Mouse (Mus musculus): Measurements from ENCODE around the gene Large1.
"Not testable (repeated sequence)": the region's sequence is repeated elsewhere in the genome, so short reads cannot be mapped to it uniquely, and the experiment has no call there.

The Large1 gene

DNA sequence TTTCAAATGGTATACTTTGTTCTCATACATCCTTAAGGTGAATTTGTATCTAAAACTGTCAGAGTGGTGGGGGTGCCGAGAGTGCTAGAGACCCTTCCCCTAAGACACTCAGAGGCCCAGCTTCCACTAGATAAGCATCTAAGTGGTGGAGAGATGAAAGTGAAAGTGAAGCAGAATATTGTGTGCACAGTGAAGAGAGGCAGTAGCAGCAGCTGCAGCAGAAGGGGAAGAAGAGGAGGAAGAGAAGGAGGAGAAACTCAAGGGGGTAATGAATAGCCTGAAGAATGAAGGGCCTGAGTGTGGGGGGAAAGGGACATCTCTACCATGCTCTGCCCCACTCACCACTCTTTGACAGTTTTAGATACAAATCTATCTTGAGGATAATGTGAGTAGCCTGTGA is 191.8 kb downstream of the Large1 start:
- no peak for DNase-seq

DNA sequence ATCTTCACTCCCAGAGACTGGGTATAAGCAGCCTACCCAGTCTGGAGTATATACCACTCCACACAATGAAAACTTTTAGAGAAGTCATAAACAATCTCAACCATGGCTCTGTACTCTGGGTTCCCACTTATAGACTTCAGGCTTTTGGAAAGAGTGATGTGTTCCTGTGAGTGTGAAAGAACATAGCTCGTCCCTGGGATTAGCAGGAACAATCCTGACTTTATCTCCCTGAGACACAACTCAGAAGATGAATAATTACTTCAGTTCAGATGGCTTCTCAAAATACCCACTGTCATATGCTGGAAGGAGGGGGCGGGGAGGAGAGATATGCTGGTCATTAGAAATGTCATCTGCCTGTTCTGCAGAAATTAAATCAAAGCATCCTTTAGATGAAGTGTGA is 192.4 kb downstream of the Large1 start:
- DNase-seq, result no peak

DNA sequence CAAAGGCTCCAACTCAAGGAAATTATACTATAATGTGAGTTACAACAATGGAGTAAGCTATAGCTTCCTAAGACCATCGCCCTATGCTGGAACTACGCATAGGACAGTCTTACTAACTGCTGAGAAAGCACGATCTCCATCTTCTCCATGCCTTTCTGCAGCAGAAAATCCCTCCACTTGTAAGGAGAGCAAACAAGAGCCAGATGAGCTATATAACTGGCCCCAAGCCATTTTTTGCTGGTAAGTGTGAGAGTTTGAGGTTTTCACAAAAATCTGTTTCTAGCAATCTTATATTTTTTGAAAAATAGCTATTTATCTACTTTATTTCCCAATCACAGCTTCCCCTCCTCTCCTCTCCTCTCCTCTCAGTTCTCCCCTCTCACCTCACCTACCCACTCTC is 206.1 kb downstream of the Large1 start:
- DNase-seq, result no peak

DNA sequence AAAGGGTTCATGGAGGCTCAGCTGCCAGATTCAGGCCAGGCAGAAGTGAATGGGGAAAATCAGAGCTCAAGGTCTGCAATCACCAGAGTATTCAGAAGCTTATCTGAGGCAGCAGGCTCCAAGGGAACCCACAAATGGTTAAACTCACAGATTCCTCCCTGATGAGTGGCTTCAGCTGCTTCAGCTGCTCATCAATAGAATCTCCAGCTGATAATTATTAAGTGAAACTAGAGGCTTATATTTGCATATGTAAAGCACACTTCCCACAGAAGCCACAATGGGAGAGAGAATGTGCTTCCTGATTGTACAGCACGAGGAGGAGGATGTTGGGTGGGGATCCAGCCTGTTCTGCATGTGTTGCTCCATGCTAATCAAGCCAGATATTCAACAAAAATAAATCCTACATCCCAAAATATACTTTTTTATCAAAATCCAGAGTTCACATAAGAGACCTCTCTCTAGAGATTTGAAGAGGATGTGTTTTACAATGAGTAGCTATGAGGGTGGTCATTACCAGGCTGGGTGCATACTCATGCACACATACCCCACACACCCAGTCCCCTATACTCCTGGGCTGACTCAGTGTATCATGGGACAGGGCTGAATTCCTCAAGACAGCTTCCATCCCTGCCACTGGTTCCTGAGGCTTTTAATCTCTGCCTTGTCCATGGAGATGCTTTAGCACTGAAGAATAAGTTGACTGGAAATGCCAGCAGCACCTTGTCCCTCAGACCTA is 210.5 kb downstream of the Large1 start:
- no peak for DNase-seq

DNA sequence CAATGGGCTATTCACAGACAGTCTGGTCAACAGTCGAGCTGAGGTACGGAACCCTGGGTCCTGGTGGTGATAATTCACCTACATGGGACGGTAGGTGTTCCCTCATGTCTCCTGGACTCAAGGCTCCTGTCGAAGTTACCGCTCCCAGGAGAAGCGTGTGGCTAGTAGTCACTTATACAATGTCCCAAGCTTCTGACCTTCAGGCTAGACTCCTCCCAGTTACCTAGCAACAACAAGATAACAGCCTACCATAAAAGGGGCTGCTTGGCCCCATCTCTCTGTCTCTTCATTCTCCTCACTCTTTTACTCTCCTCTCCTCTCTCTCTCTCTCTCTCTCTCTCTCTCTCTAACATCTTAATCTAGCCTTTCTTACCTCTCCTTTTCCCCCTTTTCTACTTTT is 217.9 kb downstream of the Large1 start:
- no peak for DNase-seq

DNA sequence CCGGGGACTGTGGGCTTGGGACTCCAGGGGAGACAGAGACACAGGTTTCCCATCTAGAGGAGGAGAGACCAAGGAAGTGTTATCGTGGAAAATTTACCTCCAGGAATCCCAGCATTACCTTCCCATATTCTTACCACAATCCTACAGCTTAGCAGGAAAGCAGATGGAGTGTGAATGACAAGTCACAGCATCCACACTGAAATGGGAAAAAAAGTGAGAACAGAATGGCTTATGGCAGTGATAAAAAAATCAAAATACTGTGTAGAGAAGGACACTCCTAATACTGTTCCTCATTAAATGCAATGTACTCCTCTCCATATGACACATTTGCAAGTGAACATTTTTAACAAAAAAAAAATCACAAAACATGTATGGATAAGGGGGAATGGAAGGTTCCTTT is 221.3 kb downstream of the Large1 start:
- DNase-seq, result no peak

DNA sequence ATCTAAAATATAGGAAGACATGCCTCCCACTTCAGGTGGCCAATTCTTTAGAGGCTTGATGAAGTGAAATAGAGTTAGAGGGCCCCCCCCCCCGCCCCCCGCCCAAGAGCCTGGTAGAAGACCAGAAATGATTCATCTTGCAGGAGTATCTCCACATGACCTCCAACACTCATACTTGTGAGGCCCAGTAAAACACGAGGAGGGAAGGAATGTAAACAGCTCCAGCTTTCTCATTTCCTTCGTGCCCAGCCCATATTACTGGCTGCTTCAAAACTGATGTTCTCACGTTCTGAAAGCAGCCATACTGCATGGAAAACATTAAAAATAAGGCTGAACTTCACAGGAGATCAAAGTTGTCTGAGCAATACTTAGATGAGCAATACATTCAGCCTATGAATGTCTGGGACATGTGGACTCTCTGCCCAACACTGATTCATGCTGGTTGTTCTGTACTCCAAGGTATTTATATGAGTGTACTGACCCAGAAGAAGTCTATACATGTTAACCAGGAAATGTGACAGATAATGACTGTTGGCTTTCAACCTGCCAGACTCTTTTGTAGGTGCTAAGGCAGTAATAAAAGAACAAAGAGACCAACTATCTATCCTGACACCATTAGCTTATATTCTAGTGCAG is 229.4 kb downstream of the Large1 start:
- no peak for DNase-seq

DNA sequence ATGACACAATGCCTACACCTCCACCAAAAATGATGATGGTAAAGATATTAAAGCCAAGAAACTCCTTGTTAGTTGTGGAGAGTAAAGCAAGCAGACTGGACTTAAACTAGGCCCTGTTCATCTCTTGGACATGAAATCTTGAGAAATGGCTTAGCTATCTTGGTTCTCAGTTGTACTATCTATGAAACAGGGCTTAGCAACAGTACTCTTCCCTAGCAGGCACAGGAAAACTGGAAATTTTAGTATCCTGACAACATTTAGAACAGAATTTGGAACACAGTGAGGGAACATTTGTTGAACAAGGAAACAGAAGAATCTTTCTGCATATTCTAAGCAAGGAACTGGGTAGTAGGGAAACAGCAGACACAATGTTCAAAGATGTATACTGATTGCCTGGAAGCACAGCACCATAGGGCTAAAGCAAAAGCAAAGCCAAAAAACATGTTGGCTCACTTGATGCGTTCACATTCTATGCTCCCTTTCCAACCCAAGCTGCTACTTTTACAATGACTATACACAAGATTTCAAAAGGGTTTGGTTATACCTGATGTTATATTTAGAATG is 240.9 kb downstream of the Large1 start:
- DNase-seq, result no peak

DNA sequence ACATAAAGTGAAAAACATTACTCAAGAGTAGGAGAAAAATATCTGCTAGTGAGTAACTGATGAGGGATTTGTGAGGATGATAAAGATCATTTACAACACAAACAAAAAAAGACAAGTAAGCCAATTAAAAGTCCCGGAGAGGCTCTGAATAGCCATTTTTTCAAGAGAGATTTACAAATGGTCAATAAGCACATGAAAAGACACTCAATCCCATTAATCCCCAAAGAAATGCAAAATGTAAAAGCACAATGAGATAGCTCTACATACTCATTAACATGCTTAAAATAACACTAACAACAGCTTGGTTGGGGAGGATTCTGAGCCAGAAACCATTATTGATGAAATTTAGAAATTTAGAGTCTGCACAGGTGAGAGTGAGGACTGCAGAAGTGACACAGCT is 249.3 kb downstream of the Large1 start:
- no peak for DNase-seq

DNA sequence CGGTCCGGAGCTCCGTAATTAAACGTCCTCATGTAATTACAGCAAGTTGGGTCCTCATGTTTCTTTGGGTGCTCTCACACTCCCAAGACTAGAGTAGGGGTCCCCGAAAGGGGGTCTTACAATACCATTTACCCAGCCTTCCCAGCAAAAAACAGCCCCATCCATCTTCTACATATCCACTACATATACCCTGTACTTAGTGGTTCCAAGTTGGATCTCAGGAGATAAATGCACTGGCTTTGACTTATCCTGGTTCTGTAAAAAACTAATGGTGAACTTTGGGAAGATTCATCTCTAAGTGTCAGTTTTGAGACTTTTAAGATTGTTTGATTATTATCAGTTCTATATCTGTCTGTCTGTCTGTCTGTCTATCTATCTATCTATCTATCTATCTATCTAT is 252.3 kb downstream of the Large1 start:
- DNase-seq, result no peak

DNA sequence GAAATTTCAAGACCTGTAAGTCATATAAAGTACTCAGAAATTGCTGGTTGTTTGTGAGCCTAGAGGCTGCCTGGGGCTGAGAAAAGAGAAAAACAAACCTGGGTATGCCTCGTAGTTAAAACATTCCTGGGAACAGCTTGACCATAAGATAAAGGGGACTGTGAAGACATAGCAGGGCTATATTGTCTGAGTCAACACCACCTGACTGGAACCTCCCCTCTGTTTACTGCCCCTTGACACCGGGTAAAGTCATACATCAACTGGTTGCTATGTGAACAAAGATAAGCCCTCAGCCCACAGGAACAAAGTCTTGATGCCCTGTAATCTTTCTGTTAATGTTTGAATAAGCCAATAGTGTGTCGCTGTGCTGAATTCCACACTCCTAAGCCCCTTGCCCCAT is 252.7 kb downstream of the Large1 start:
- DNase-seq, result not testable (repeated sequence)

DNA sequence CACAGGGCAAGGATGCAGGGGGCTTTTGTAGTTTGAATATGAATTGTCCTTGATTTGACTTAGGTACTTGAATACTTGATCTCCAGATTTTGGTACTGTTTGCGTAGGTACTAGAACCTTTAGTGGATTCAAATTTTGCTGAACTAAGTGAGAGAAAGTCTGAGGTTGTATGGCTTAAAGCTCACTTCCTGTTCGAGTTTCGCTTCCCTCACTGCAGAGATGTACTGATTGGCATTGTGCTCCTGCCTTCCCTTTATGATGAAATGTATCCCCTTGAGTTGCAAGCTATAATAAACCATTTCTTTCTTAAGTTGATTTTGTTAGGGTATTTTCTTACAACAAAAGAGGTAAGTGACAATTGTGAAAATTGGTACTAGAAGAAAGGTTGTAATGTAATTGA is 253.8 kb downstream of the Large1 start:
- no peak for DNase-seq

DNA sequence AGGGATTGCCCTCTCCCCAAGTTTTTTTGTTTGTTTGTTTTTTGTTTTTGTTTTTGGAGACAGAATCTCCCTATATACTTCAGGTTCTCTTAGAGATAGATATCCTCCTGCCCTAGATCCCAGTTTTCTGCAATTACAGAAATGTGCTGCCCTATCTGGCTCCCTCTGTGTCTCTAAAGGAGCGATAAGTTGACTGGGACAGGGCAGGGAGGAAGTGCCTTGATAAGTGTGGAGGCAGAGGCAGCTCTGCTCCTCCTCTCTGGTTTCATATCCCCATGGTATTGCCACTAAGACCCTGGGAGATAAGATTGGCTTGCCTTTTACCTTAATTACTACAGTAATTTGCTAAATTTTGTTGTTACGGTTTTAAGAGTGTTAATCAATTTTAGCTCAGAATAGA is 256.4 kb downstream of the Large1 start:
- DNase-seq, result no peak

DNA sequence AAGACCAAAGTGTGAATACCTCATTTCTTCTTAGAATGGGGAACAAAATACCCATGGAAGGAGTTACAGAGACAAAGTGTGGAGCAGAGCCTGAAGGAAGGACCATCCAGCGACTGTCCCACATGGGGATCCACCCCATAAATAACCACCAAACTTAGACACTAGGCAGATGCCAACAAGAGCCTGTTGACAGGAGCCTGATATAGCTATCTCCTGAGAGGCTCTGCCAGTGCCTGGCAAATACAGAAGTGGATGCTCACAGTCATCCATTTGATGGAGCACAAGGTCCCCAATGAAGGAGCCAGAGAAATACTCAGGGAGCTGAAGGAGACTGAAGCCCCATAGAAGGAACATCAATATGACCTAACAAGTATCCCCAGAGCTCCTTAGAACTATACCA is 275.6 kb downstream of the Large1 start:
- not testable (repeated sequence) for DNase-seq

DNA sequence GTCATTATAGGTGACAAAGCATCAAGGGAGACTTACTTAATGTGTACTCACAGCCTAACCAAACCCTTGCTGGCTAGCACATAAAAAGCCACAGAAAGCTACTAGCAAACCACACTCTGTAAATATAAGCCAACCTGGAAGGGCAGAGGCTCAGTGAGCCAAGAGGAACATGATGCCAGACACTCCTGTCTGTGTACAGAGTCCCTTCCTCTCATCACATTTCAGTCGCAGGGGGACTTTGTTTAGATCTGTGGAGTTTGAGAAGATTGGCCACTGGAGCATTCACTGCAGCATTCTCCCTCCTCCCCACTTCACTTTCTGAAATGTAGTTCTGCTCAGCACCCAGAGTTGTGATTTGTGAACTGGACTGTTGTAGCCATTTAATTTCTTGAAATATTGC is 291.9 kb downstream of the Large1 start:
- DNase-seq, result no peak

DNA sequence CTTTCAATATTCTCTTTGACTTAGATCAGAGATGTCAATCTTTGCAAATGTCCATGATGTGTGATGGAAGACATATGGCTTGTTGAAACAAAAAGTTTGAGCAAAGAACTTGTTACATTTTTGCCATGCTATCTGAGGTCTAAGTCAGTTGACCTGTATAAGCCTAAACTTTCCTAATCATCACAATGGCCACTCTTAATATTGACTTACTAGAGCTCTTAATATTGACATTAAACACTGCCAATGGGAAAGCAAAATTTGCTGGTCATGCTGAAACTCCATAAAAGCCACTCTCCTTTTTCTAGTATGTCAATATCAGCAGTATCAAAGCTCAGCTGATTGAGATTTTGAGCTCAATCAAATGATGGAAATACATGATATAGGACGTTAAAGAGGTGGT is 298.6 kb downstream of the Large1 start:
- DNase-seq, result no peak

DNA sequence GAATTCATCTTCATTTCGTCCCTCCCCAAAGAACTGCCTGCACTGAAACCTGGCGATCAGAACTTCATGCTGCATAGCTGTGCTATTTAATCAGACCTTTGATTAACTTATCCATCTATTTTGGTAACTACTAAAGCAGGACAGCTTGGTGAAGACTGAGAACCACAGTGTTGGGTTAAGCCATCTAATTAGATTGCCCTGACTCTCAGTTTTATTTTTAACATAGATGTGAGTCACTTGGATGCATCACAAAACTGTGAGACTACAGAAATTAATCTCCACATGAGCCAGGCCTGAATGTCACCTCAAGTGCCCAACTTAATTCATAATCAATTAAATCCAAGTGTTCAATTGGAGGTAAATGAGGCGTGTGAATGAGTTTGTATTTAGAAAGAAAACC is 299.5 kb downstream of the Large1 start:
- no peak for DNase-seq

DNA sequence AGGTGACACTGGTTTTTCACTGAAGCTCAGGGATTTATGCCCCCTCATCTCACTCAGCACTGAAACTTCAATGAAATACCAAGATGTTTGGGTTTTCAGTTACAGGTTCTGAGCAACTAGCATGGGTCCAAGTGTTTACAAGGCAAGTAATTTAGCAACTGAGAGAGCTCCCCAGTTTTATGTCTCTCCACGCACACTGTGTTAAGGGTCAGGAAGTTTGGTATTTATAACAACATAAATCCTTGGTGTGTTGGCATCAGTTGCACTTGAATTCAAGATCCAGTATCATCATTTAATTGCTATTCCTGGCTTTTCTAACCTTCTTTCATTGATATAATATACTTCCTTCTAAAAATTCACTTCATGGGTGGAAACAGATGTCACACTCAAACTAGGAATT is 300.9 kb downstream of the Large1 start:
- no peak for DNase-seq

DNA sequence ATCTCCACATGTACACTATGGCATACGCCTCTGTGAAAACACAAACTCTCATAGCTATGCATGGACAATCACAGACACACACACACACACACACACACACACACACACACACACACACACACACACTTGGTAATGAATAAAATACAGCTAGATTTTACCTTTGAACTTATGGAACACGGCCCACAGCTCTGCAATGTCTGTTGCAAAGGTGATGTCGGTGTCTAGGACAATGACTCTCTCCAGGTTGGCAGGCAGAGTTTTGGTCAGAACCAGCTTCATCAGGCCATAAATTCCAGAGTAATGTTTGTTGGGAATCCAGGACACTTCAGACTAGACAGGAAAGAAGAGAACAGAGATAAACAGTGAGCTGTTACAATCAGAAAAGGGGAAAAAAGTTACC is 305.2 kb downstream of the Large1 start:
- no peak for DNase-seq

DNA sequence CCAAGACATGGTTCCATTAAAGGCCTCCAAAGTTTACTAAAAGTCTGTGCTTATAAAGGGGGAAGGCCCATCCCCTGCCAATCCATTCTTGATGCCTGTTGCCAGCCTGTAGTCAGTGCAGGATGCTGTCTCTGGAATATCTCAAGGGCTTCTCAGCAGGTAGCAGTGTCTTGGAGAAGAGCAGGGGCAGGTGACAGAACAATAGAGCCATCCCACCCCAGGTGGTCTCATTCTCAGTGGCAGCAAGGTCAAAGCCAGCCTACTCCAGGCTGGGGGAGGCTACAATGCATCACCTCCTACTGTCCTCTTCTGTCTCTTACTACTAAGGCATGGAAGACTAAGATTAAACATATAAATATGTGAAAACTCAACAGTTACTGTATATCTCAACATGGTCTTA is 323.6 kb downstream of the Large1 start:
- no peak for DNase-seq

DNA sequence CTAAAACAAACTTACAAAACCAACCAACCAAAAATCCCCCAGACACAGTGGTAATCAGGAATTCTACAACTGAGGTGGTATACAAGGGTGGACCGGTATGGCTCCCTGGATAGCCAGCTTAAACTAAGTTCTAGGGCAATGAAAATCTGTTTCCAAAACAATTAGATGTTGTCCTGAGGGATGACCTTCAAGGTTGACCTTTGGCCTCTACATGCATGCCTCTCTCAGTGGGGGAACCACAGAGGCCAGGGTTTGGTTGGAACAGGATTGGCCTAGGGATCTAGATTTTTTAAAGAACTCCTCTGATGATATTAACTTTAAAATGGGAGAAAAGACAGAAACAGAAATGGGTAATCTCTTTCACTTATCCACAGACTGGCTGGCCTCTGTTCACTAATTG is 335.1 kb downstream of the Large1 start:
- DNase-seq, result no peak

DNA sequence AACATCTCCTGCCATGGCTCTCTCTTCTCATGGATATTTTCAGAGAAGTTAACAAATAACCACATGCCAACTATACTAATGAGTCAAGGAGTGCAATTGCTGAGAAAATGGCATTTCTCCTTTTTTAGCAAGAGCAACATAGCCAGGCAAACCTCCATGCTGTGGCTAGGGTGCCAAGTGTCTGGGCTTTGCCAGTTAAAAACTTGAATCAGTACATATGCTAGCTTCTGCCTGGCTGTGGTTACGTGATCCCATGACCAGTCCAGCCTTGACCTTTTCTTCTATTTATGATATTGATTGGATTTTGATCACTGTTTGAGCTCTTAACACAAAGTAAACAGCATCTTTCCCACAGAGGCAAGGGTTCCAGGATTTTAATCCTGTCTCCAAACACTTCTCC is 335.7 kb downstream of the Large1 start:
- no peak for DNase-seq

DNA sequence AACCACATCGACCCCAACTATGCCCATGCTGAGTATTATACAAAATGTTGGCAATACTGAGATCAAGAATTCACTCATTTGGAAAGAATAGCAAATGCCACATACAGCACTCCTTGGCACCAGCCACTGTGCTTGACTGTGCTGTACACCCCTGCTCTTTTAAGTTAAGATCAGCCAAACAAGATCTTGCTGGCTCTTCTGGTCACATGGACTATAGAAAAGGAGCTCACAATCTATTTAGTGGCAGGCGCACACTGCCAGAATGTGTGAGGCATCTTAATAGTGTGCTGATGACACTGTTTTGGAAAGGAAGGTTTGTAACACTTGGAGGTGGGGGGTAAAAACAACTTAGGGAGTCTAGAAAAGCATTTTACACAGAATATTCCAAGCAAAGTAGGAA is 337.0 kb downstream of the Large1 start:
- DNase-seq, result no peak

DNA sequence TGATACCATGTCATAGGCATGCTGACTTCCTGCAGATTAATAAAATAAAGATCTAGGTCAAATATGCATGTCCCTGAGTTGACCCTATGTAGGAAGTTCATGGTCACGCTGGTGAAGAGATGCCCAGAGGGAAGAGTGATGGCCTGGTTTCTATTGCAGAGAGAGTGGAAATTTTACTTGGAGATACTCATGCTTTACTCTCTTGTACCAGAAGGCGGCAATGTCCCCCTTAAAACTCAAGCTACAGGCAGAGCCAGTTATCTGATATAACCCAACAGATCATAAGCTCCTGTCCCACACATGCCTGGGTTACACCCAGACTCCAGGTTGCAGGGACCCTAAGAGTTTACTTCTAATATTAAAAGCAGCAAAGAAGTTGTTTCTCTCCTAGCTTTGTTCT is 345.9 kb downstream of the Large1 start:
- peak; percentile 10 to 23 for DNase-seq

DNA sequence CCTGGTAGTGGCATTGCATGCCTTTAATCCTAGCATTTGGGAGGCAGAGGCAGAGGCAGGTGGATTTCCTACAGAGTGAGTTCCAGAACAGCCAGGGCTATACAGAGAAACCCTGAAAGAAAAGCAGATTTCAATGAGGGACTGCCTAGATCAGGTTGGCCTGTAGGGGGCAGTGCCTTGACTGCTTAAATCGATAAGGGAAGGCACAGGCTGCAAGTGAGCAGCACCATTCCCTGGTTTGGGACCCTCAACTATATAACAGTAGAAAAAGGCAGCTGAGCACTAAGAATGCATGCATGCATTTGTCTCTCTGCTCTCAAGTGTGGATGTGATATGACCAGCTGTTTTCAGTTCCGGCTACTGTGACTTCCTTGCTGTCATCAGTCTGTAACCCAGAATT is 349.5 kb downstream of the Large1 start:
- DNase-seq, result peak; percentile 16 to 32
